Mouse (Mus musculus) heart, postnatal 0 days (tissue): ENCODE measurements around the gene Sucla2. TPM values are rescaled to one million over a fixed set of nuclear protein-coding genes. Genes with fewer than 3 reads are reported as not detected.

Source experiments
- ATAC-seq: fragments of 200-750 bp; cut with Nextera tagmentation; 2 replicates; pipeline ENCODE4 v1.8.0; 2017; ENCODE audit warnings: low read depth, moderate number of reproducible peaks, moderate library complexity; ENCODE audit not compliant: insufficient read depth
- DNase-seq: peaks from one replicate; pipeline ENCODE4 v3.0.0-alpha.2; 2016; ENCODE audit warnings: low spot score
- H3K27ac ChIP-seq: fragments of 300-500 bp; sonication (generic); 2 replicates; pipeline ENCODE4 v1.5.1; 2014; ENCODE audit warnings: low read depth, mild to moderate bottlenecking
- H3K27me3 ChIP-seq: fragments of 300-500 bp; sonication (generic); 2 replicates; pipeline ENCODE4 v1.6.1; 2014; ENCODE audit warnings: low read length, mixed read lengths; ENCODE audit not compliant: control insufficient read depth, insufficient read depth
- H3K36me3 ChIP-seq: fragments of 300-500 bp; sonication (generic); replicated peaks from 2 replicates; pipeline ENCODE4 v1.6.1; 2014; ENCODE audit warnings: low read length, mixed read lengths; ENCODE audit not compliant: control insufficient read depth, insufficient read depth
- H3K4me1 ChIP-seq: fragments of 300-500 bp; sonication (generic); 2 replicates; pipeline ENCODE4 v1.6.1; 2014; ENCODE audit warnings: antibody characterized with exemption; ENCODE audit not compliant: control insufficient read depth, insufficient read depth
- H3K4me2 ChIP-seq: fragments of 300-500 bp; sonication (generic); 2 replicates; pipeline ENCODE4 v1.6.1; 2014; ENCODE audit warnings: low read depth, mild to moderate bottlenecking, low read length, moderate library complexity
- H3K4me3 ChIP-seq: fragments of 300-500 bp; sonication (generic); 2 replicates; pipeline ENCODE4 v1.5.1; 2014; ENCODE audit warnings: low read depth, low read length
- H3K9ac ChIP-seq: fragments of 300-500 bp; sonication (generic); replicated peaks from 2 replicates; pipeline ENCODE4 v1.6.1; 2014; ENCODE audit warnings: low read depth, low read length, mixed read lengths
- H3K9me3 ChIP-seq: fragments of 300-500 bp; sonication (generic); replicated peaks from 2 replicates; pipeline ENCODE4 v1.6.1; 2016; ENCODE audit warnings: low read length; ENCODE audit not compliant: control insufficient read depth
- CTCF ChIP-seq: IDR thresholded peaks from 2 replicates; pipeline ENCODE4 v1.5.1; 2016; ENCODE audit warnings: antibody characterized with exemption, control low read depth, low read depth
- EP300 ChIP-seq: IDR thresholded peaks from 2 replicates; pipeline ENCODE4 v1.6.1; 2016; ENCODE audit warnings: antibody characterized with exemption, low read depth
- WGBS: fragments of 180-500 bp; shearing (Covaris S2); extraction: QIAGEN DNeasy Blood & Tissue Kit; methylation state at CpG from one replicate; pipeline ENCODE4 v1.1.7; 2014; 5-methylcytosine and 5-hydroxymethylcytosine counted together
- polyA plus RNA-seq: library from polyadenylated mRNA; unstranded; fragments of >200 nt; fragmentation: Nextera tagmentation; extraction: Ambion mirVana; gene quantifications from 2 replicates; pipeline ENCODE4 v1.2.1, GENCODE M21; 2015
- total RNA-seq: library from RNA; depleted of rRNA; stranded (reverse); fragments of >200 nt; gene quantifications from 2 replicates; pipeline ENCODE4 v1.2.3, GENCODE M21; 2014; ENCODE audit warnings: low replicate concordance

Sucla2 gene
- total and polyA plus RNA-seq, 2 experiments from 2014 or later, result 229 to 449 TPM

GRCm38 (mm10) chr14:73543781-73544180, 18.7 kb downstream of the Sucla2 start:
- H3K9ac ChIP-seq, result no peak overlapping the region
- H3K9me3 ChIP-seq, result no peaks in the 10 kb centered on the region
- DNase-seq (no peak), ATAC-seq (no peak)
- no peaks in the 10 kb centered on the region for H3K36me3 ChIP-seq
- TF ChIP-seq CTCF (no peak), EP300 (no peak)
- no peaks in the 10 kb centered on the region for H3K4me1 ChIP-seq
- no peaks in the 10 kb centered on the region for H3K27me3 ChIP-seq
- H3K27ac ChIP-seq, result no peak overlapping the region
- no peak overlapping the region for H3K4me3 ChIP-seq
- H3K4me2 ChIP-seq, result no peak overlapping the region
- 65% methylated on average over 6 of the region's 6 CpGs for WGBS

DNA sequence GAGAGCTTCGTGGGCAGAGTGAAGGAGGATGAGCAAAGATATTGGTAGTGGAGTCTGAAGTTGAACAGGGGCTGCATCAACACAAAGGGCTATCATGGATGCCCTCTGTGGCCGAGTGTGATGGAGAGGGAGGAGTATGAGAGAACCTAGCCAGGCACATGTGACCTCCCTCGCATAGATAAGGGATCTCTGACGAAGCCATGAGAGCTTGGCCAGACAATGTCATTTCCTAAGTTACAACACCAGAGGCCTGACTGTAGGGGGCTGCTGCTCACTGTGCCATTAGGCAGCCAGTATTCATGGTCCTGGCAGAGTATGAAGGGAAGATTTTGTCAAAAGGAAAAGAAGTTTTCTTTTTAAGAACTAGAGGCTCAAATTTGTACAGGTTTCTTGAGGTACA, 21.9 kb downstream of the Sucla2 start:
- Histone ChIP-seq H3K4me1 (no peaks in the 10 kb centered on the region), H3K4me2 (no peak overlapping the region), H3K4me3 (no peak overlapping the region), H3K27ac (no peak overlapping the region), H3K9ac (no peak overlapping the region), H3K27me3 (no peaks in the 10 kb centered on the region), H3K36me3 (no peaks in the 10 kb centered on the region), H3K9me3 (no peaks in the 10 kb centered on the region)
- ATAC-seq, result no peak
- 35% methylated on average over 4 of the region's 4 CpGs for WGBS
- no peak for DNase-seq
- no peak for TF ChIP-seq EP300
- no peak for TF ChIP-seq CTCF

DNA sequence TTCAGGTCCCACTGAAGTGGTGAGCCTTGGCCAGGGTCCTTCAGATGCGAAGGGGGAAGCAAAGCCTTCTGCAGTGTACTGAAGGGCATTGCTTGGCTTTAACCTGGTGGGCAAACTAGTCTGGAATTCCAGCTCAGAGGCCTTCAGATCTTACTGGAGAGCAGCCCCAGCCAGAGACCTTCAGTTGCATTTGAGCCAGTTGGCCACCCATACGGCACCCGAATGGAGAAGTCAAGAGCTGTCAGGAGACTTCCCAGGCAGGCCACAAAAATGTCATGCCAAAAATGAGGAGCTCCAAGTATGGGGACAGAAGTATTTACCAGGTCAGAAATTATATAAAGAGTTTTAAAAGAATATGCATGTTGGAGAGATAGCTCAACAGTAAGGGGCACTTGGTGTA, 22.9 kb downstream of the Sucla2 start, which contains the start of gene Nudt15:
Nudt15 (minus strand) TSS at position 192 of the 400 bp plus-strand sequence.
- ATAC-seq (no peak), DNase-seq (no peak)
- Histone ChIP-seq H3K27me3 (no peaks in the 10 kb centered on the region), H3K4me1 (no peaks in the 10 kb centered on the region), H3K27ac (no peak within 1 kb of the TSS), H3K9me3 (no peaks in the 10 kb centered on the region), H3K4me3 (no peak within 1 kb of the TSS), H3K9ac (no peak within 1 kb of the TSS), H3K4me2 (no peak within 1 kb of the TSS), H3K36me3 (no peaks in the 10 kb centered on the region)
- 77% methylated on average over 3 of the region's 3 CpGs for WGBS
- no peak for TF ChIP-seq EP300
- no peak for TF ChIP-seq CTCF

DNA sequence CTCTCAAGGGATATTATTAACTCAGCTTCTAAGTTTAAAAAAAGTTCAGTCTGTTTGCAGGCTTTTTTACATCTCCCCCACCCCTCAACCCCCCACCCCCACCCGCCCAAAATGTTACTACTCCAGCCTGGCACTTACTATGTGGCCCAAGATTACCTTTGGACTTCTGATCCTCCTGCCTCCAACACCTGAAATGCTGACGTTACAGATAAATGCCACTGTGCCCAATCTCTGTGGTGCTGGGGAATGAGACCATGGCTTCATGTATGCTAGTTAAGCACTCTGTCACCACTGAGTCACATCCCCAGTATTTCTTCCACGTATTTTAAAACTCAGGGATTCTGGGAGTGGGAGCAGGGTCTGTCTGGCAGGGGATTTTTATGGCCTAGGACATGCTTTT, 25.2 kb downstream of the Sucla2 start:
- TF ChIP-seq EP300, result no peak
- no peak for TF ChIP-seq CTCF
- Histone ChIP-seq H3K4me1 (peaks cover 14% of the 10 kb centered on the region), H3K4me2 (no peak overlapping the region), H3K27ac (no peak overlapping the region), H3K27me3 (no peaks in the 10 kb centered on the region), H3K36me3 (peaks cover 3% of the 10 kb centered on the region; the same call in 1 of the 2 replicates), H3K9ac (no peak overlapping the region), H3K4me3 (no peak overlapping the region), H3K9me3 (no peaks in the 10 kb centered on the region)
- DNase-seq, result no peak
- ATAC-seq, result no peak
- WGBS, result 46% methylated on average over 3 of the region's 3 CpGs

- WGBS, result 41% methylated on average over 8 of the region's 8 CpGs
These were observed 25.6 kb downstream of the Sucla2 start for GRCm38 (mm10) chr14:73550732-73551131.

DNA sequence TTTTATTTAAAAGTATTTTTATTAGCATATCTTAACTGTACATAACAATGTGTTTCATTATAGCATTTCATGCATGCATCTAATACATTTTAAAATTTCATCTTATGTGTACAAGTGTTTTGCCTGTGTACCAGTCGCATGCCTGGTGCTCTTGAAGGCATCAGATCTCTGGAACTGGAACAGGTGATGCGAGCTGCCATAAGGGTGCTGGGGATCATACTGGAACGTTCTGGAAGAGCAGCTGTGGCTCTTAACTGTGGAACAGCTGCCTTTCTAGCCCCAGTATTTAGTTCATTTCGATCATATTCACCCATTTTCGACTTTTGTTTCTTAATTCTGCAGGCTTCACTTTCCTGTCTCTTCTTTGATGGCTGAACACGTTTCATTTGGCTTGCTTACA, 26.0 kb downstream of the Sucla2 start:
- Histone ChIP-seq H3K4me1 (peaks cover 14% of the 10 kb centered on the region), H3K4me3 (no peak overlapping the region), H3K27ac (no peak overlapping the region), H3K9ac (no peak overlapping the region), H3K36me3 (peaks cover 3% of the 10 kb centered on the region; the same call in 1 of the 2 replicates), H3K27me3 (no peaks in the 10 kb centered on the region), H3K4me2 (no peak overlapping the region), H3K9me3 (no peaks in the 10 kb centered on the region)
- 77% methylated on average over 6 of the region's 6 CpGs for WGBS
- DNase-seq (no peak), ATAC-seq (no peak)
- TF ChIP-seq CTCF, result no peak
- TF ChIP-seq EP300, result no peak

More at GRCm38 (mm10) chr14:73550732-73551131, 25.6 kb downstream of the Sucla2 start:
- H3K4me2 ChIP-seq, result no peak overlapping the region
- no peaks in the 10 kb centered on the region for H3K9me3 ChIP-seq
- no peaks in the 10 kb centered on the region for H3K27me3 ChIP-seq
- H3K36me3 ChIP-seq, result peaks cover 3% of the 10 kb centered on the region; the same call in 1 of the 2 replicates
- no peak overlapping the region for H3K9ac ChIP-seq
- no peak overlapping the region for H3K27ac ChIP-seq
- H3K4me1 ChIP-seq, result peaks cover 14% of the 10 kb centered on the region
- no peak for DNase-seq
- H3K4me3 ChIP-seq, result no peak overlapping the region
- TF ChIP-seq EP300 (no peak), CTCF (no peak)
- ATAC-seq, result no peak
